15 mouse cellular contexts compared by ENCODE assay signal in the genomic region with DNA sequence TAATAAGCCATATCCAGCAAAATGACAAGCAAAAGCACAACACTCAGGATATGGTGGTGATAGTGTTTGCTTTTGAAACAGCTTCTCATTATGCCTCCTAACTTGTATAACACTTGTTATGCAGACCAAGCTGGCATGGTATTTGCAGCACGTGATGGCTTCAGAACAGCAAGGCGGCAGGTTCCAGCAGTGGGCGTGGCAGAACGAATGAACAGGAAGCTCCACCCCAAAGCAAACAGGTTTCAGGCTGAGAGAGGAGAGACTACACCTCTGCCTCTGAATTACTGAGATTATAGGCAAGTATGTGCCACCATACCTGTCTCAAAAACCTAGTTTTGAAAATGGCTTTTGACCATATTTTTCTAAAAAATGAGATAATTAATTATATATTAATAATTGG.
DNase-seq lines count a peak whose midpoint lies in the region; ATAC-seq and TF ChIP-seq lines count a peak whose summit lies in the region.
"Had no signal": no experiment of that assay in that cellular context is flagged by ENCODE, and none has a peak within 500 bp of the region (broad histone marks: within the 10 kb centered on the region; RNA-seq: fewer than 3 reads in every experiment).

No protein-coding gene starts in this region.

- 53% methylated on average over 4 of the region's 4 CpGs for WGBS in forebrain, embryonic 16.5 days
- WGBS in forebrain, embryonic 10.5 days: 49% methylated on average over 4 of the region's 4 CpGs
- 69% methylated on average over 4 of the region's 4 CpGs for WGBS in cerebellum, adult 2 months
- 48% methylated on average over 4 of the region's 4 CpGs for WGBS in hindbrain, embryonic 11.5 days

- TF ChIP-seq CTCF in cerebellum, adult 2 months (IDR thresholded peaks at IDR 0.05; ENCODE audit: borderline replicate concordance, insufficient read depth, low read depth, low read length): no peak

- H3K4me2 ChIP-seq in forebrain, embryonic 16.5 days (ENCODE audit: low read length): no peak overlapping the region
- H3K4me2 ChIP-seq in hindbrain, embryonic 11.5 days (replicated peaks; ENCODE audit: low read depth, low read length): no peak overlapping the region
- H3K4me2 ChIP-seq: kidney, embryonic 15.5 days; liver, embryonic 13.5 days; neural tube, embryonic 12.5 days had no signal

- no peaks in the 10 kb centered on the region for H3K9me3 ChIP-seq in forebrain, embryonic 16.5 days (ENCODE audit: control insufficient read depth, low read length)
- no peaks in the 10 kb centered on the region for H3K9me3 ChIP-seq in forebrain, embryonic 10.5 days
- H3K9me3 ChIP-seq in hindbrain, embryonic 11.5 days (ENCODE audit: control insufficient read depth, low read length): no peaks in the 10 kb centered on the region
- H3K9me3 ChIP-seq: hindbrain, embryonic 10.5 days; kidney, embryonic 15.5 days; liver, embryonic 13.5 days; midbrain, embryonic 10.5 days; neural tube, embryonic 12.5 days had no signal

- TF ChIP-seq POLR2A in cerebellum, adult 2 months (IDR thresholded peaks at IDR 0.05; ENCODE audit: borderline replicate concordance, insufficient read depth, low read length): no peak

- no peaks in the 10 kb centered on the region for H3K36me3 ChIP-seq in forebrain, embryonic 16.5 days (ENCODE audit: control insufficient read depth, insufficient read depth)
- H3K36me3 ChIP-seq in forebrain, embryonic 10.5 days (replicated peaks): no peaks in the 10 kb centered on the region
- no peaks in the 10 kb centered on the region for H3K36me3 ChIP-seq in hindbrain, embryonic 11.5 days (ENCODE audit: control insufficient read depth, insufficient read depth, low read length)
- H3K36me3 ChIP-seq: hindbrain, embryonic 10.5 days; kidney, embryonic 15.5 days; liver, embryonic 13.5 days; midbrain, embryonic 10.5 days; neural tube, embryonic 12.5 days had no signal

- H3K4me3 ChIP-seq in forebrain, embryonic 16.5 days (replicated peaks; ENCODE audit: low read length): no peak overlapping the region
- H3K4me3 ChIP-seq in forebrain, embryonic 10.5 days: no peak overlapping the region
- H3K4me3 ChIP-seq in cerebellum, adult 2 months (replicated peaks; ENCODE audit: insufficient read depth, low read depth, low read length): no peak overlapping the region
- no peak overlapping the region for H3K4me3 ChIP-seq in hindbrain, embryonic 11.5 days (ENCODE audit: low read depth, low read length)
- H3K4me3 ChIP-seq: erythroblast, embryonic 14.5 days; hindbrain, embryonic 10.5 days; kidney, embryonic 15.5 days; liver, embryonic 13.5 days; midbrain, embryonic 10.5 days; neural tube, embryonic 12.5 days had no signal

- no peak for DNase-seq in forebrain, embryonic 10.5 days (ENCODE audit: extremely low spot score, low spot score)
- peak; percentile 31 for DNase-seq in urinary bladder, postnatal 14 days (ENCODE audit: low spot score)
- DNase-seq in urinary bladder, adult 2 months (ENCODE audit: low spot score): no peak
- DNase-seq in cerebellum, postnatal 14 days: no peak
- DNase-seq in cerebellum, adult 2 months: no peak
- no peak for DNase-seq in hindbrain, embryonic 11.5 days (ENCODE audit: low spot score)
- DNase-seq: adrenal gland, postnatal 14 days; liver, embryonic 13.5 days had no signal

- ATAC-seq in forebrain, embryonic 16.5 days: 0 out of 2 replicates have a peak, but pooled peaks have one; percentile 36
- peak; percentile 64 for ATAC-seq in neutrophil, adult 5-6 weeks (ENCODE audit: extremely low read depth, insufficient number of reproducible peaks, low FRiP score, poor library complexity, severe bottlenecking)
- no peak for ATAC-seq in hindbrain, embryonic 11.5 days (ENCODE audit: low FRiP score)

- no peaks in the 10 kb centered on the region for H3K4me1 ChIP-seq in forebrain, embryonic 16.5 days (replicated peaks; ENCODE audit: control insufficient read depth, insufficient read depth, low read length)
- H3K4me1 ChIP-seq in forebrain, embryonic 10.5 days: 0 out of 2 replicates have a peak, but pooled peaks cover 4% of the 10 kb centered on the region
- H3K4me1 ChIP-seq in cerebellum, adult 2 months (ENCODE audit: control insufficient read depth, insufficient read depth, low read length): no peaks in the 10 kb centered on the region
- no peaks in the 10 kb centered on the region for H3K4me1 ChIP-seq in hindbrain, embryonic 11.5 days (replicated peaks; ENCODE audit: control insufficient read depth, insufficient read depth, low read length)
- H3K4me1 ChIP-seq: kidney, embryonic 15.5 days; liver, embryonic 13.5 days; neural tube, embryonic 12.5 days had no signal

- no peaks in the 10 kb centered on the region for H3K27me3 ChIP-seq in forebrain, embryonic 16.5 days (replicated peaks; ENCODE audit: control insufficient read depth, insufficient read depth, low read length)
- peaks cover 100% of the 10 kb centered on the region for H3K27me3 ChIP-seq in forebrain, embryonic 10.5 days (ENCODE audit: poor library complexity, severe bottlenecking)
- H3K27me3 ChIP-seq in cerebellum, adult 2 months (ENCODE audit: control insufficient read depth, insufficient read depth, low read length): no peaks in the 10 kb centered on the region
- peaks cover 2% of the 10 kb centered on the region; the same call in 1 of the 2 replicates for H3K27me3 ChIP-seq in hindbrain, embryonic 11.5 days (ENCODE audit: control insufficient read depth, insufficient read depth, low read length)
- H3K27me3 ChIP-seq: liver, embryonic 13.5 days had no signal

- no peak overlapping the region for H3K27ac ChIP-seq in forebrain, embryonic 16.5 days (ENCODE audit: low read length)
- H3K27ac ChIP-seq in forebrain, embryonic 10.5 days: no peak overlapping the region
- H3K27ac ChIP-seq in cerebellum, adult 2 months (ENCODE audit: insufficient read depth, low read length): no peak overlapping the region
- H3K27ac ChIP-seq in hindbrain, embryonic 11.5 days (ENCODE audit: low read depth, low read length): no peak overlapping the region
- H3K27ac ChIP-seq: hindbrain, embryonic 10.5 days; kidney, embryonic 15.5 days; liver, embryonic 13.5 days; midbrain, embryonic 10.5 days; neural tube, embryonic 12.5 days had no signal

- H3K9ac ChIP-seq in forebrain, embryonic 16.5 days (replicated peaks; ENCODE audit: low read depth, low read length): no peak overlapping the region
- H3K9ac ChIP-seq in hindbrain, embryonic 11.5 days (ENCODE audit: low read depth, low read length): no peak overlapping the region
- H3K9ac ChIP-seq: kidney, embryonic 15.5 days; liver, embryonic 13.5 days; neural tube, embryonic 12.5 days had no signal
